Mouse (Mus musculus) MN1 (cell line): ENCODE measurements around the gene Olfr437.
"Not testable (repeated sequence)": the region's sequence is repeated elsewhere in the genome, so short reads cannot be mapped to it uniquely, and the experiment has no call there.

Source experiments
- DNase-seq: peaks from one replicate; pipeline ENCODE4 v3.0.0-alpha.2; 2016; ENCODE audit warnings: low spot score

Olfr437 gene

DNA sequence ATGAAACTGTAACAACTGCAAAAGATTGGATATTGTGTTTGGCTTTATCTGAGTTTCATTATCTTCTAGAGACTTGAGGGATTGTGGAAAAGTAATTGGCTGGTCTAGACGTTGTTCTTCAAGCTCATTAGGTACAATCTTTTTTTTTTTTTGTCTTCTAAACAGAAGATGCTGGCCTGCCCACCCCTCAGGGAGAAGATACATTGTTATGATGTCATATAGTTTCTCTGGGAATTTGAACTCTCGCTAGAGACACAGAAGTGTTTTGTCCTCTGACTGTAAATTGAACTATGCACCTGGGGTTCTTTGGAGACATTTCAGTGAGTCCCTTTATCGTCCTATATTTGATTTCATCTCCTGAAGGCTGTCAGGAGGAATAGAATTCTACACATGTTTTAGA is at the start of gene Olfr437:
Gene Olfr437 (plus strand): TSS at position 301 of the 400 bp plus-strand sequence.
- DNase-seq: no peak

DNA sequence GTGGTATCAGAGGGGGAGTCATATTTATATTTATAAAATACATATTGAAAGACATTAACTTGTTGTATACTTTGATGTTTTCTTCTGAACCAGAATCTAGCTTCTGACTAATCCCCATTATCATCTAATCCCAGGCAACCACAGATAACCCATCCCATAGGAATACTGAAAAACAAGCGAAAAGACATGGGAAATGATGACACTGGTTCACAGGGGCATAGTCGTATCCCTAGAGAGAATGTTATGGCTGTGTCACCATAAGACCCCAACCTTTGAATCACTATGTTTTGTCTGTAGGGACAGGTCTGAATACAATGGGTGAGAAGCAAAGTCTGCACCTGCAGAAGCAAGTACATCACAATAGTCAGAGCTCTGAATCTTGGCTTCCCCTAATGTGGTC is 16.8 kb upstream of the Olfr437 start, which contains the start of gene Olfr237-ps1:
Gene Olfr237-ps1 (plus strand): TSS at position 301 of the 400 bp plus-strand sequence.
- DNase-seq: not testable (repeated sequence)

DNA sequence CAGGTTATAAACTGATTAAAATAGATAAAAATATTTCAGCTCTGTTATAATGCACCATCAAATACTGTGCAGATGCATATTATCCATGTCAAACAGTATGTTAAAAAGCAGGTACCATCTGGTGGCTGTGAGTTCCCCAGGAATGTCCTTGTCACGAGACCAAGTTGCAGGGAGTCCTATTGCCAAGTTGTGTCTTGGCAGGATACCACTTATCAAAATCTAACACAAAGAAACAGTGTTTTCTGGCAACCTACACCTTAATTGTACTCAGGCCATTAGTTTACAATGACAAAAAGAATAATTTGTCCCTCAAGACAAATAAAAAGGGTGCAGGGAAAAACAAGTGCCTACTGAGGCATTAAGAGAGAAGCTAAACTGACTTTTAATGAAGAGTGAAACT is 3.6 kb upstream of the Olfr437 start:
- DNase-seq: no peak

DNA sequence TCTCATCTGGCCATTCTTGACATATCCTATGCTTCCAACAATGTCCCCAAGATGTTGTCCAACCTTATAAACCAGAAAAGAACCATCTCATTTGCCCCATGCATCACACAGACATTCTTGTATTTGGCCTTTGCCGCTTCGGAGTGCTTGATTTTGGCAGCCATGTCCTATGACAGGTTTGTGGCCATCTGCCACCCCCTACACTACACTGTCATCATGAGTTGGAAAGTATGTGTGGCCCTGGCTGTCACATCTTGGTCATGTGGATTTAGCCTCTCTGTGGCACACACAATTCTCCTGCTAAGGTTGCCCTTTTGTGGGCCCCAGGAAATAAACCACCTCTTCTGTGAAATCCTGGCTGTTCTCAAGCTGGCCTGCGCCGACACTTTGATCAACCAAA is 4.2 kb downstream of the Olfr437 start:
- no peak for DNase-seq

DNA sequence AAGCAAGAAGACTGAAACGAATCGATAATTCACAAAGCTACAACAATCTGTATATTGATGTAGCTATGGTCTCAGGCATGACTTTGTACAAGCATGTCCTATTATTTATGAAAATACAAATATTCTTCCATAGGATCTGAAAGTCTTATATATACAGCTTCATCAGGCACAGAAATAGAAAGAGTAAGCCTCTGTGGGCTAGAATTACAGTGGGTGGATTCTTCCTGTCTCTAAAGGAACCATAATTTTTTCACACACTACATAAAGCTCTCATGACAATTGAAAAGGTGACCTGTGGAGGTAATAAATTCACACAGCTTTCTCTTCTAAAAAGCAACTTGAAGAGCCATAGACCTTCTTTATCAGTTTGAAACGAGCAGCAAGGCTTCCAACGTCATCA is 8.8 kb downstream of the Olfr437 start, which contains the start of gene Olfr13:
Gene Olfr13 (plus strand): TSS at position 301 of the 400 bp plus-strand sequence.
- no peak for DNase-seq

DNA sequence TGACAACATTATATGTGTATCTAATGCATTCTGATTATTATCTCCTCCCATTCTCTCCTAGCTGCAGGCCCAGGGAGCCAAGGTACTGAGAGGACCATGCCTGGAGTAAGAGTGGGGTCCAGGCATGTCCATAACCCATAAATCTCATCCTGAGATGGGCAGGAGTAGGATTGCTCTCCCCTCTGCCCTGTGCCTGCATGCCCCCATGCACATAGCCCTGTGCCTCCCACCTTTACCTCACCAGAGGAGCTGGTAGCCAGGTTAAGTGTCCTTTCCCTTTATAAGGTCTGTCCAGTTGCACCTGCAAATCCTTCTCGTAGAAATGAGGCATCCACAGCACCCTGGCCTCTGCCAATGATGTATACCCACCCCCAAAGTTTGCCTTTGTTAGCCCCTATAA is 15.0 kb downstream of the Olfr437 start:
- no peak for DNase-seq

DNA sequence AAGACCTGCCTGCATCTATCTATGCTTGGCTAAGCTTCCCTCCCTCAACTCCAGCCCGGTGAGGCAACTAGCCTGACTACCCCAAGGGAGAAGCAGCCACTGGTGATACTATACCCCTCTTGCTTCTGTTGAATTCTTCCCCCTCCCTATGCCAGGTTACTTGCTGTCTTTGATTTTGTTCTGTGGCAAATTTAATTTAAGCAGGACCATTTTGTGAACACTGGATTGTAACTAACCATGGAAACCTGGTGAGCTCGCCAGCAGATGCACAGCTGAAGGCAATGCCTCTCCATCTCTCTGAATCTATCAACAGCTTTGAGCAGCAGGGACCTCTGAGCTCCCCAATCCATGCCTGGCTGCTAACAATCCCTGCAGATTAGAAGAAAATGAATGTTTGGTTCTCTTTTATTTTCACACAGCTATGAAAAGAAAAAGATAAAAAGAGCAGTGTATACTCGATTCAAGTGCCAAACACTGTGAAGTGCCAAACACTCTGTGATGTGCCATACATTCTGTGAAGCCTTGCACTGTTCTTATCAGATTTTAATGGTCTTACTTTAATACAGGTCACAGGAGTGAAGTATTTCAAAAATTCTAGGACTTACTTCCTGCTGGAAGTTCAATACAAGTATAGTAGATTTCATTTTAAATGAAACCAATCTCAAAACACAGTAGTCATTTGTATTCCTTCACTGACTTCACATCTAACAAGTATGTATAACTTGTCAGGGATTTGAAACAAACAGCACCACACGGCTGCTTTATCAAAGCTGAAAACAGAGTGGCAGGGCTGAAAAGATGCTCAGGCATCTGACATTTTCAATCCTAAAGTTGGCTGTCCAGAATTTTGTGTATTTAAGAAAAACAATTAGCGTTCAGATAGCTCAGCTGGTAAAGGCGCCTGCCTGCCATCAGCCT is 15.8 kb downstream of the Olfr437 start:
- DNase-seq: no peak

DNA sequence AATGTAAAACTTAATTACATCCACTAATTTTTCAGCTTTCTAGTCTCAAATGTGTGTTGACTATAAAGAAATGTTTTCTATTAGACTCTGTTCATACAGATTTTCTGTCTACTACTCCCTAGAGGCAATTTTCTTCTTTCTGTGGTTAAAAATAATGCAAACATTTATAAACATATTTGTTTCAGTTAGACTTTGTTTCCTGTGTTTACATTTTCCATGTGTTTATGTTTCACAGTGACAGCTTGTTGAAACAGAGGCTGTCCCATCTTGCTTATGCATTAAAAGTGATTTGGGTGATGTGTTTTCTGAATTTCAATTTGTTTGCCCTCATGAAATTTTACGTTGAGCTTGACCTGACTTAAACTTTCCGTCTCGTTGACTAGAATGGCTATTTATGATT is 27.9 kb downstream of the Olfr437 start:
- DNase-seq: no peak

DNA sequence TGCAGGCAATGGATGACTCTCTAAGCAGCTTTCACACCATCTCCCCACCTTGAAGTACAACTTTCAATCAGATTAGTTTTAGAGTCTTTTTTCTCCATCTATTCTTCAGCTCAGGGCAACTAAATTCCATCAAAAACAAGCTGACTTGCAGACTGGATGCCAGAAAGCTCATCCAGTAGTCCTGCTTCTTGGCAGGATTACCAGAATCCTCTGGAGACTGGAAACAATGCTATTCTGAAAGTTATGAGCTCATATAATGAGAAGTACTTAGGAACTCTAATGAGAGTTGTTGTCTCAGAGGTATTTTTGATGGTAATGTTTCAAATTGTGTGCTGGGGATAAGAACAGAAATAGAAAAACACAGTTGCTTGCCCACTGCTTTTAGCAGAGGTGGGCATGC is 33.7 kb downstream of the Olfr437 start, which contains the start of gene Olfr435:
Gene Olfr435 (plus strand): TSS at position 366 of the 400 bp plus-strand sequence.
- no peak for DNase-seq

DNA sequence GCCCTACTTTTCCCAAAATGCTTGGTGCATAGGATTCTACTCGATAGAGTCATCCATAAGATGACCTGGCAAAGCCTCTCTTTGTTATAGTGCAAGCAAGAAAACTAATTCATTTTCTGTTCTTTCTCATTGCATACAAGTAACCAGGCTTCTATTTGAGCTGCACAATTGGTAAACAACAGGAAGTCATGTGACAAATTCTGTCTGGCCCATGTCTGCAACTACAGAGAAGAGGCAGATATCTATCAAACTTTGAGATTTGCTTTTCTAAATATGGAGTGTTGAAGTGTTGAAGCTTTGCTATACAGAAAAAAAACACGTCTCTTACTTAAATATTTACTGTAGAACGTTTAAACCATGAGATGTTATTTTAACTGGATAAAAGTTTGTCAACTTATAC is 35.0 kb downstream of the Olfr437 start:
- no peak for DNase-seq

DNA sequence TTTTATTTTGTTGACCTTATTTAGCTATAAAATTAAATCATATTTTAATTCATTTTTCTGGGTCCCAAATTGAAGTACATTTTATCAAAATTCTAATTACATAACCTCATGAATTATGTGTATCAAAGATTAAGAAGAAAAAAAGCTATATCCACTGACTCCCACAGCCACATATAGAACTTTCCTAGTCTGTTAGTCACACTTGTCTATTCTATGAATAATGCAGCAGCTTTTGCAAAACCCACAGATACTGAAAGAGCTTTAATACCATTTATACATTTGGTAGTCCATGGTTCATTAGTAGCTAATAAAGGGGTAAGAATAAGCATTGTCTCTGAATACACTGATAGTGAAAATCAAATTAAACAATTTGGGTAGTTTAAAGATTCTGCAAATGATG is 39.7 kb downstream of the Olfr437 start:
- DNase-seq: no peak

DNA sequence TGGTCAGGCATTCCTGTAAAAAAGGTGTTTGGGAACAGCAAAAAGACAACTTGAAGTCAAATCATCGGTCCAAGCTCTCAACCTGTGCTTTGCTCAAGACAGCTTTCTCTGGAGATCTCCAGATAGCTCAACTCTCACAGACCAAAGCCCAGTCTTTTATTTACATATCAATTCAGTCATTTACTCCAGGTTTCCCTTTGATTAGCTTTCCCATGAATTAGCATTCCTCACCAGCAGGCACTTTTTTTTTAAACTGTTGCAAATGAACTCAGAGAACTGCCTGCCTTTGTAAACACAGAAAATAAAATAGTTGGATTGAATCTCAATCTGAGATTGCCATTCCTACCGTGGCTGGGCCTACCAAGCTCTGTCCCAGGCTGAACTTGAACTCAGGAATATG is 42.3 kb downstream of the Olfr437 start:
- DNase-seq: no peak

DNA sequence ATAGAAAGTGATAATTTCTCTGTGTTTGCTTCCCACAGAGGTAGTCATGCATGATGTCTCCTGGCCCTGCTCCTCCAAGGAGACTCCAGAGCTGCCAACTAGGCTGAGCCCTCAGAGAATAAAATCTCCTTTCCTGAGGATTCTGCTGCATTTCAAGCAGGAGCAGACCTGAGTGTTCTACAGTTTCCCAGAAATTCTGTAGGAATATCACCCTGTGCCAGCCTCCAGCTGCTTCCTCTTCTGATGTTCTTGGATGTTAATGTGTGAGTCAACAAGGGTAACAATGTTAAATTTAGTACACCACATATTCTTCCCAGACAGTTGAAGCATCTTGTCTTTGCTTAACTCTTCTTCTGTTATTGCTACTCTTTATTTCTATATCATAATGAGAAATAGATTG is 49.8 kb downstream of the Olfr437 start, which contains the start of gene Olfr434:
Gene Olfr434 (plus strand): TSS at position 149 of the 400 bp plus-strand sequence.
- DNase-seq: not testable (repeated sequence)
